Mouse (Mus musculus): Measurements from ENCODE around the gene Olfr1391. TPM values are rescaled to one million over a fixed set of nuclear protein-coding genes. Genes with fewer than 3 reads are reported as not detected.
"Not testable (repeated sequence)": the region's sequence is repeated elsewhere in the genome, so short reads cannot be mapped to it uniquely, and the experiment has no call there.

Olfr1391 gene
- total RNA-seq (2014; fragmentation: Nextera tagmentation) = not detected in 2 replicates
- total RNA-seq (2017) = not detected in 2 replicates

DNA sequence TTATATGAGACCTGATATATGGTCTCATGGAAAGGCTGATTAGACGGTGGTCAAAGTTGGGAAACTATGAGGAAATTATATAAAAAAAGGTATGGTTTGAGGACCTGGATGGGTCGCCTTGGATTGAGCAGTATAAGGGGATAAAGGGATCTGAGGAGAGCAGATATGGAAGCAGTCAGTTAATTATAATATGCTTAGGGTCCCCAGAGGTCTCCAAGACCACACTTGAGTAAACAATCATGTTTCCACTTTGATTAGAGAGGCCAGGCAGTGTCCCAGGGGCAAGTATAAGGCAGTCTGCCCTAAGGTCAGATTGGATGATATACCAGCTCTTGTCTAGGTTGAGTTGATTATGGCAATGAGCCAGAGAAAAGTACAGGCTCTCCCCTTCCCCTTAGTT is at the start of gene Olfr1391:
TSS of gene Olfr1391 (plus strand) at position 301 of the 400 bp plus-strand sequence.
- ATAC-seq (replicated peaks; ENCODE audit: low FRiP score, low TSS enrichment, poor library complexity, severe bottlenecking) = no peak

DNA sequence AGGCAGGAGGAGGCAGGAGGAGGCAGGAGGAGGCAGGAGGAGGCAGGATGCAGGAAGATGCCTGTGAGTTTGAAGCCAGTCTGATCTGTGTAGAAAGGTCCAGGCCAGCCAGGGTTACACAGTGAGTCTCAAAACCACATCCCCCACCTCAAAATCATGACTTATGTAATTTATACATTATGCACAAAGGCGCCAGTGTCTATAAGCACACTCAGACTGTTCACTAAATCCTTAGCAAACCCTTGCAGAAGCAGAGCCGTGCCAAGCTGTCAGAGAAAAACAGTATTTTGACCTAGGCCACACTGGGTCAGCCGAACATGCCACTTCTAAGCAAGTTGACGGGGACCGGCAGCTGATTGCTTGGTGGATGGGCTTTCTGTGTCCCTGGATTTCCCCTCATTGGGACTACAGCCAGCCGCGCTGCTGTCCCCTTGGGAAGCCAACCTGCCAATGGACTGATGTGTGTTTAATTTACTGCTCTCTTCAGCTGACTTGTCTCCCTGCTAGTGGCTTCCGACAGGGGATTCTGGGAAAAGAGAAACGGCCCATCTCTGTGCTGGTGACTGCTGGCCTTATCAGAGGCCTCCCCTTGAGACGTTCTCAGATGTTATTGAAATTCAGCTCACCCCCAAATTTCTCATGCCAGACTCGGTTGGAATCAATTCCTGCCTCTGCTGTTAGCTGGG is 48.6 kb upstream of the Olfr1391 start:
- ATAC-seq (replicated peaks; ENCODE audit: low FRiP score, low TSS enrichment, poor library complexity, severe bottlenecking) = no peak

DNA sequence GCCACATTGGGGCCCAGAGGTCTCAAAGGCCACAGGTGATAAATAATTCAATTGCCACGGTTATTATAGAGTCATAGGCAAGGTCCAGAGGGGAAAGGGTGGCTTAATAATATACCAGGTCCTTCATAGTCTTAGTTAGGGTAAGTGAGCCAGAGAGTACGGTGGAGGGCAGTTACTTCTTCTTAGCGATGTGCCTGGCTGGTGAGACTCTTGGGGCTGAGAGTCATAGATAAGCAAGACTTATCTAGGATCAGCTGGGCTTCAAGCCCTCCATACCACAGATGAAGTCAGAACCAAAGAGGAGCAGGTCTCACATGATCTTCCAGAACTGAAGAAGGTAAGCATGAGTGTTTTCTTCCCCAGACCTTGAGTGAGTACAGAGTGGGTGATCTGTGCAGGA is 44.3 kb upstream of the Olfr1391 start, which contains the start of gene Olfr1393:
TSS of gene Olfr1393 (plus strand) at position 83 of the 400 bp plus-strand sequence.
- ATAC-seq (replicated peaks; ENCODE audit: low FRiP score, low TSS enrichment, poor library complexity, severe bottlenecking) = peak; percentile 55; the same call in 1 of the 2 replicates

DNA sequence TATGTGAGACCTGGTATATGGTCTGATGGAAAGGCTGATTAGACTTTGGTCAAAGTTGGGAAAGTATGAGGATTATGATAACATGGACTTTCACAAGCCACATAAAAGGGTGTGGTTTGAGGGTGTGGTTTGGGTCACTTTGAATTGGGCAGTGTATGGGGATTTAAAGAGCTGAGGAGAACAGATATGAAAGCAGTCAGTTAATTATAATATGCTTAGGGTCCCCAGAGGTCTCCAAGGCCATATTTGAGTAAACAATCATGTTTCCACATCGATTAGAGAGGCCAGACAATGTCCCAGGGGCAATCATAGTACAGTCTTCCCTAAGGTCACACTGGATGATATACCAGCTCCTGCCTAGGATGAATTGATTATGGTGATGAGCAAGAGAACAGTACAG is 37.6 kb upstream of the Olfr1391 start, which contains the start of gene Olfr1392:
TSS of gene Olfr1392 (plus strand) at position 301 of the 400 bp plus-strand sequence.
- not testable (repeated sequence) for ATAC-seq (replicated peaks; ENCODE audit: low FRiP score, low TSS enrichment, poor library complexity, severe bottlenecking)

DNA sequence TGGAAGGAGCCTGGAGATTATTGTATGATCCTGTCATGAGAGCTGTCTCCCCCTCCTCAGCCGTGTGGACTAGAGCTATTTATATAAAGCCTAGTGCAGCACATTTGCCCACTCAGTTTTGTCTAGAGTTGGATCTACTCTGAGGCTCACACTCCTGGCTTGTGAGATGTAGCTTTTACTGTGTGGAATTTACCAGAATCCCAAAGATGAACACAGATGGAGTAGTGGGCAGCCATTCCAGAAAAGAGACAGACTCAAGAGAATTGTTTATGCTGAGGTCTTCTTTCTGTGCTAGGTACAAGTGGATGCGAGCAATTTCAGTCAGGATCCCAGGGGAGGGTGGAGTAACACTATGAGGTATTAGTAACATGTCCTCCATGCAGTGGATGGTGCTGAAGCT is 35.3 kb upstream of the Olfr1391 start:
- ATAC-seq (replicated peaks; ENCODE audit: low FRiP score, low TSS enrichment, poor library complexity, severe bottlenecking) = no peak

DNA sequence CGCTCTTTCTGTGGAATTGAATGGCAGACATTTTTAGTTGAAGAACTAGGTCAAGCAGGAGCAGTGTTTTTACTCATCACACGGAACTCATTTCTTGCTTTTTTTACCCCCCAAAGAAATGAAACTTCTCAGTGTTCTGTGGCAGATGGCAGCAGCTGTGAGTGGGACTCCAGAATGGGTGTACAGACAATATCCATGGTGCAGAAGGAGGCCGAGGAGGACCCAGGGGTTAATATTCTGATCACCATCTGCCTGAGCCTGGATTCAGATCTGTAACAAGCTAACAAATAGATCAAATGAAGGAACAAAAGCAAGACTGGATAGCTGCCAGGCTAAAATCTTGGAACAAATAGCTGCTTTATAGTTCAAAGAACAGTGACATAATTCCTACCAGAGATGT is 29.8 kb upstream of the Olfr1391 start:
- ATAC-seq (replicated peaks; ENCODE audit: low FRiP score, low TSS enrichment, poor library complexity, severe bottlenecking) = no peak

DNA sequence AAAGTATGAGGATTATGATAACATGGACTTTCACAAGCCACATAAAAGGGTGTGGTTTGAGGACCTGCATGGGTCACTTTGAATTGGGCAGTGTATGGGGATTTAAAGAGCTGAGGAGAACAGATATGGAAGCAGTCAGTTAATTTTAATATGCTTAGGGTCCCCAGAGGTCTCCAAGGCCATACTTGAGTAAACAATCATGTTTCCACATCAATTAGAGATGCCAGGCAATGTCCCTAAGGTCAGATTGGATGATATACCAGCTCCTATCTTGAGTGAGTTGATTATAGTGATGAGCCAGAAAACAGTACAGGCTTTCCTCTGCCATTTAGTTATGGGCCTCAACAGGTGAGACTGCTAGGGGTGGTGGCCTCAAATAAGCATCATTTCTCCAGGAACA is 18.1 kb upstream of the Olfr1391 start, which contains the start of gene Olfr10:
TSS of gene Olfr10 (plus strand) at position 301 of the 400 bp plus-strand sequence.
- ATAC-seq (replicated peaks; ENCODE audit: low FRiP score, low TSS enrichment, poor library complexity, severe bottlenecking) = no peak

DNA sequence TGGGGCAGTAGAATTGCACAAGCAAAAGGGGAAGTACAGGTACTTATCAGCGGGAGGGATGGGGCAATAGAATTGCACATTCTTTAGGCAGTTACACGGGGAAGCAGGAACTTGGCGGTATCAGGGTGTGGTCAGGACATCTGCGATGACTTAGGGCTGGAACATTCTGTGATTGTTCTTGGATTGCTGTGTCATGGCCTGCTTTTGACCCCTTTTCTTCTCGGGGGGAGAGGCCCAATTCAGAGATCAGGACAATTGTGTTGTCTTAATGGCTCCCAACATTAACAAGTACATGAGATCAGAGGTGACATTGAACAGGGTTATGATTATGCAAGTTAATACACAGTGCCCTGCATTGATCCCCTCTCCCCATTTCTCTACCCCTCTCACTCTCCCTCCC is 14.0 kb upstream of the Olfr1391 start:
- ATAC-seq (replicated peaks; ENCODE audit: low FRiP score, low TSS enrichment, poor library complexity, severe bottlenecking) = not testable (repeated sequence)

DNA sequence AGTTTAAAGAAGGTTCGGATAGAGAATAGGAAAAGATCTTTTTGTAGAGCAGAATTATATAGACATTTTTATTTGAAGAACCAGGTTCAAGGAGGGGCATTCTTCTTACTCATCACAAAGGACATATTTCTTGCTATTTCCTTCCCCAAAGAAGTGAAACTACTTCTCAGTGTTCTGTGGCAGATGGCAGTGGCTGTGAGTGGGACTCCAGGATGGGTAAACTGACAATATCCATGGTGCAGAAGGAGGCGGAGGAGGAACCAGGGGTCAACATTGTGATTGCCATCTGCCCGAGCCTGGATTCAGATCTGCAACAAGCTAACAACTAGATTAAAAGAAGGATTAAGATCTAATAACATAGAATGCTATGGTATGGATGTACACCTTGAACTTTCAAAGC is 4.2 kb downstream of the Olfr1391 start:
- no peak for ATAC-seq (replicated peaks; ENCODE audit: low FRiP score, low TSS enrichment, poor library complexity, severe bottlenecking)

DNA sequence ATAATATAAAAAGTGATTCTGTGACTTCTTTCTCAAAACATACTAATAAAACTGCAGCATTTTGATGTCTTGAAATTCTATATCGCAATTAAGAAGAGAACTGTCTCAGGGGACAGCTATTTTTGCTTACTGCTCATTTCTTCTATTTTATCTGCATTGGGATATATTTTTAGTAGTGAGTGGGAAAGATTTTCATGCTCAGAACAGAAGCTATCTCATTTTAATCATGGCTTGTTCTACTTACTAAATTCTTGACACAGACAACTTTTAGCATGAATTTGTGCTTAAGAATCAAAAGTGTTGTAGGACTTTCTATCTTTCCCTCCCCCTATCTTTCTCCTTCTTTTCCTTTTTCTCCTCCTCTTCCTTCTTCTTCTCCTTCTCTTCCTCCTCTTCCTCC is 7.1 kb downstream of the Olfr1391 start:
- no peak for ATAC-seq (replicated peaks; ENCODE audit: low FRiP score, low TSS enrichment, poor library complexity, severe bottlenecking)

DNA sequence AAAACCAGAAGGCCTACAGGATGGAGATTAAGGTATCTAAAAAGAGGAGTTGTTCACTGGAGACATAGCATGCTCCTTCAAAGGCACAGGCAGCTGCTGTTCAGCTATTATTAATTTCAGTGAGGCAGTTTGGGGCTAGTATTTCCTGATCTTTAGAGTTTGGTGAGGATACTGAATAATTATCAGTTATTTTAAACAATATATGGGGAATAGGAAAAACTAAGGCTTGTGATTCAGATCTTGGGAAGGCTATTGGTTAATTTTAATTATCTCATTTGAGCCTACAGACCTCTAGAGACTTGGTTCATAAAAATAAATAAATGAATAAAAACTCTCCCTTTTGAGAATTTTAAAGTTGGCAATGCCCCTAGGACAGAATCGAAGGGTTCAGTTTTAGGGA is 12.3 kb downstream of the Olfr1391 start, which contains the start of gene Olfr1390:
TSS of gene Olfr1390 (plus strand) at position 301 of the 400 bp plus-strand sequence.
- no peak for ATAC-seq (replicated peaks; ENCODE audit: low FRiP score, low TSS enrichment, poor library complexity, severe bottlenecking)

DNA sequence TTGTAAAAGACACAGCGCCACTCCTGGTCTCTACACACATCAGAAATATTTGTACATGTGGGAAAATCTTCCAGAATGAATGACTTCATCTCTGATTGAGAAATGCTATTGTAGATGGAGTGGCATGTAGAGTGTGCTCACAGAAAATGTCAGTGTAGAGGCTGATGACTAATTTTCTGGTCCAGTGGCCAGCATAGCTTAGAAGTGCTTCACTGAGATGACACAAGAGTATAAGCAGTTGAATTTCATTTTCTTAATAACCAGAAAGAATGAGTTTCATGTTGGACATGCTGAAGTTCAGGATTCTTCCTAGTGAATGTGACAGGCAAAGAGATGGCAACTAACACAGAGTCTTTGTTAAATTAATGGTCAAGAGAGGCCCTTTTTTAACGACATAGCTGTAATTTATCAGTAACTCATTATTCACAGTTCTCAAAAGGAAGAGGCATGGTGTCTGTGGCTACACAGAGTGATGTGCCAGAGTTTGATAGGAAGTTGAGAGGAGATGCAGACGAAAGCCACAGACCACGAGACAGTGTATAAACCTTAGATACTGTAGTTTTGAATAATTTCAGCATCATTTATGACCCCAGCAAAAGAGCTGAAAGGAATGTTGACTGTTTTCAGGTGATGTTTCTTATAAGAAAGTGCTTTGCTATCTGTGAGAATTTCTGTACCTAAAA is 14.7 kb downstream of the Olfr1391 start:
- ATAC-seq (replicated peaks; ENCODE audit: low FRiP score, low TSS enrichment, poor library complexity, severe bottlenecking) = no peak

Other genes with a start within 250 kb of the Olfr1391 start
- gene Ifi47, start 246.2 kb upstream of the Olfr1391 start, total RNA-seq (2014; fragmentation: Nextera tagmentation) = 28.1 and 33.1 TPM in 2 replicates
- 31.3 and 32.6 TPM in 2 replicates for gene Ifi47, start 246.2 kb upstream of the Olfr1391 start, total RNA-seq (2017)
- gene Olfr1396, start 207.9 kb upstream of the Olfr1391 start, total RNA-seq (2014; fragmentation: Nextera tagmentation) = not detected in 2 replicates
- gene Olfr1396, start 207.9 kb upstream of the Olfr1391 start, total RNA-seq (2017) = not detected in 2 replicates
- not detected in 2 replicates for gene Olfr1395, start 180.5 kb upstream of the Olfr1391 start, total RNA-seq (2014; fragmentation: Nextera tagmentation)
- gene Olfr1395, start 180.5 kb upstream of the Olfr1391 start, total RNA-seq (2017) = not detected in 2 replicates
- not detected in 2 replicates for gene Olfr1394, start 168.4 kb upstream of the Olfr1391 start, total RNA-seq (2014; fragmentation: Nextera tagmentation)
- not detected in 2 replicates for gene Olfr1394, start 168.4 kb upstream of the Olfr1391 start, total RNA-seq (2017)
- gene Btnl9, start 135.6 kb upstream of the Olfr1391 start, total RNA-seq (2014; fragmentation: Nextera tagmentation) = 0.72 and 2.4 TPM in 2 replicates
- gene Btnl9, start 135.6 kb upstream of the Olfr1391 start, total RNA-seq (2017) = 1.8 and 5.6 TPM in 2 replicates
- 56.5 and 67.6 TPM in 2 replicates for gene Zfp62, start 119.5 kb upstream of the Olfr1391 start, total RNA-seq (2014; fragmentation: Nextera tagmentation)
- gene Zfp62, start 119.5 kb upstream of the Olfr1391 start, total RNA-seq (2017) = 102 and 160 TPM in 2 replicates
- 47.4 and 53.5 TPM in 2 replicates for gene Mgat1, start 78.6 kb upstream of the Olfr1391 start, total RNA-seq (2014; fragmentation: Nextera tagmentation)
- gene Mgat1, start 78.6 kb upstream of the Olfr1391 start, total RNA-seq (2017) = 28.1 and 34.2 TPM in 2 replicates
- not detected in 2 replicates for gene Olfr1393, start 44.4 kb upstream of the Olfr1391 start, total RNA-seq (2014; fragmentation: Nextera tagmentation)
- gene Olfr1393, start 44.4 kb upstream of the Olfr1391 start, total RNA-seq (2017) = not detected in 2 replicates
- not detected in 2 replicates for gene Olfr1392, start 37.5 kb upstream of the Olfr1391 start, total RNA-seq (2014; fragmentation: Nextera tagmentation)
- gene Olfr1392, start 37.5 kb upstream of the Olfr1391 start, total RNA-seq (2017) = not detected in 2 replicates
- not detected in 2 replicates for gene Olfr10, start 18.0 kb upstream of the Olfr1391 start, total RNA-seq (2014; fragmentation: Nextera tagmentation)
- gene Olfr10, start 18.0 kb upstream of the Olfr1391 start, total RNA-seq (2017) = not detected in 2 replicates
- not detected in 2 replicates for gene Olfr1390, start 12.4 kb downstream of the Olfr1391 start, total RNA-seq (2014; fragmentation: Nextera tagmentation)
- not detected in 2 replicates for gene Olfr1390, start 12.4 kb downstream of the Olfr1391 start, total RNA-seq (2017)
- not detected in 2 replicates for gene Olfr1389, start 100.3 kb downstream of the Olfr1391 start, total RNA-seq (2014; fragmentation: Nextera tagmentation)
- gene Olfr1389, start 100.3 kb downstream of the Olfr1391 start, total RNA-seq (2017) = not detected in 2 replicates
- 0.72 and 0.87 TPM in 2 replicates for gene Olfr1388, start 113.9 kb downstream of the Olfr1391 start, total RNA-seq (2014; fragmentation: Nextera tagmentation)
- gene Olfr1388, start 113.9 kb downstream of the Olfr1391 start, total RNA-seq (2017) = 0.80 and 1.4 TPM in 2 replicates
- gene Olfr1387, start 132.6 kb downstream of the Olfr1391 start, total RNA-seq (2014; fragmentation: Nextera tagmentation) = not detected in 2 replicates
- gene Olfr1387, start 132.6 kb downstream of the Olfr1391 start, total RNA-seq (2017) = not detected in 2 replicates
- not detected in 2 replicates for gene Olfr1386, start 142.3 kb downstream of the Olfr1391 start, total RNA-seq (2014; fragmentation: Nextera tagmentation)
- not detected in 2 replicates for gene Olfr1386, start 142.3 kb downstream of the Olfr1391 start, total RNA-seq (2017)
- not detected in 2 replicates for gene Olfr1385, start 166.3 kb downstream of the Olfr1391 start, total RNA-seq (2014; fragmentation: Nextera tagmentation)
- not detected in 2 replicates for gene Olfr1385, start 166.3 kb downstream of the Olfr1391 start, total RNA-seq (2017)
- gene Olfr1384, start 184.0 kb downstream of the Olfr1391 start, total RNA-seq (2014; fragmentation: Nextera tagmentation) = not detected in 2 replicates
- not detected in 2 replicates for gene Olfr1384, start 184.0 kb downstream of the Olfr1391 start, total RNA-seq (2017)
- gene Olfr1383, start 196.9 kb downstream of the Olfr1391 start, total RNA-seq (2014; fragmentation: Nextera tagmentation) = not detected in 2 replicates
- gene Olfr1383, start 196.9 kb downstream of the Olfr1391 start, total RNA-seq (2017) = not detected in 2 replicates
- gene Olfr1382, start 205.5 kb downstream of the Olfr1391 start, total RNA-seq (2014; fragmentation: Nextera tagmentation) = not detected in 2 replicates
- gene Olfr1382, start 205.5 kb downstream of the Olfr1391 start, total RNA-seq (2017) = not detected in 2 replicates
- gene Olfr1381, start 220.7 kb downstream of the Olfr1391 start, total RNA-seq (2014; fragmentation: Nextera tagmentation) = not detected in 2 replicates
- gene Olfr1381, start 220.7 kb downstream of the Olfr1391 start, total RNA-seq (2017) = not detected in 2 replicates
- gene Olfr1380, start 234.1 kb downstream of the Olfr1391 start, total RNA-seq (2014; fragmentation: Nextera tagmentation) = not detected in 2 replicates
- not detected in 2 replicates for gene Olfr1380, start 234.1 kb downstream of the Olfr1391 start, total RNA-seq (2017)

Data from megakaryocyte-erythroid progenitor cell, adult 5-6 weeks (primary cell).